Mouse (Mus musculus): ENCODE results near the gene Chil4.

Gene Chil4

DNA sequence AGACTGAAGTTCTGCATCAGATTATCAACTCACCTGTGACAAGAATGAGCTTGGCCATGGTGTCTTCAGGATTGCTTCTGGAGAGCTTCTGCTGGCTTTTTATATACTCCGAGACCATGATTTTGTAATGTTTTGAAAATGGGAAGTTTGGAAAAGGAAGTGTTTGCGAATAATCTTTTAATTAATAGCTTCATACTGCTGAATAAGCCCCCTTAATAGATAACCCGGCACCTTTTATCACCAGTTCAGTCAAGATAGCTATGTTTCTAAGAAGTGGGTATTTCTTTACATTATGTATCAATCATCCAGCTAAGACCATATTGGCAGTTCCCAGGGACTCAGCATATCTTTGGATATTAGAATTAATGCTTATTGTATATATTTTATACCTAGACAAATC lies 51.8 kb downstream of the Chil4 start, which contains the start of gene Chil3:
Gene Chil3 (minus strand): TSS at position 101 of the 400 bp plus-strand sequence.
- no peak for DNase-seq

DNA sequence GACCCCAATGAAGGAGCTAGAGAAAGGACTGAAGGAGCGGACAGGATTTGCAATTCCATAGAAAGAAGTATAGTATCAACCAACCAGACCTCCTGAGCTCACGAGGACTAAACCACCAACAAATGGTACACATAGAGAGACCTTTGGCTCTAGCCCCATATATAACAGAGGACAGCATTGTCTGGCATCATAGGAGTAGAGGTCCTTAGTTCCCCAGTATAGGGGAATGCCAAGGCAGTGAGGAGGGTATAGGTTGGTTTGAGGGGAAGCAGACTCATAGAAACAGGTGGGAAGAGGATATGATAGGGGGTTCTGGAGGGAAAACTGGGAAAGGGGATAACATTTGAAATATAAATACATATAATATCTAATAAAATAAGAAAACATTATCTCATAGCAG lies 64.9 kb downstream of the Chil4 start:
- no peak for DNase-seq
